Mouse (Mus musculus) ES-Bruce4 (cell line): ENCODE results near the gene Ss18l1. TPM values are rescaled to one million over a fixed set of nuclear protein-coding genes. Genes with fewer than 3 reads are reported as not detected.

Experiments
- H3K27ac ChIP-seq: 2 replicates; pipeline ENCODE4 v1.5.1; 2012; ENCODE audit warnings: low read length, inconsistent platforms; ENCODE audit not compliant: insufficient read depth
- H3K27me3 ChIP-seq: 2 replicates; pipeline ENCODE4 v1.6.1; 2012; ENCODE audit warnings: mild to moderate bottlenecking, low read length, inconsistent platforms; ENCODE audit not compliant: control insufficient read depth, poor library complexity, insufficient read depth, severe bottlenecking
- H3K36me3 ChIP-seq: 2 replicates; pipeline ENCODE4 v1.6.1; 2012; ENCODE audit warnings: inconsistent platforms, mild to moderate bottlenecking, low read length, moderate library complexity; ENCODE audit not compliant: control insufficient read depth, poor library complexity, insufficient read depth, severe bottlenecking
- H3K4me1 ChIP-seq: one replicate; pipeline ENCODE4 v1.8.1; 2011; ENCODE audit warnings: low read length; ENCODE audit not compliant: control insufficient read depth, insufficient read depth
- H3K4me3 ChIP-seq: 2 replicates; pipeline ENCODE4 v1.5.1; 2011; ENCODE audit warnings: low read depth, mild to moderate bottlenecking, low read length
- H3K9ac ChIP-seq: 2 replicates; pipeline ENCODE4 v1.6.1; 2012; ENCODE audit warnings: low read depth, mild to moderate bottlenecking, inconsistent platforms; ENCODE audit not compliant: poor library complexity, severe bottlenecking
- H3K9me3 ChIP-seq: replicated peaks from 2 replicates; pipeline ENCODE4 v1.6.1; 2012; ENCODE audit warnings: mild to moderate bottlenecking, low read length, inconsistent platforms; ENCODE audit not compliant: control insufficient read depth, poor library complexity, insufficient read depth, severe bottlenecking
- CTCF ChIP-seq: IDR thresholded peaks from one replicate; pipeline ENCODE4 v1.8.1; 2011; ENCODE audit warnings: low read depth, low read length
- EP300 ChIP-seq: IDR thresholded peaks from 2 replicates; pipeline ENCODE4 v1.6.1; 2011; ENCODE audit warnings: low read depth, low read length; ENCODE audit not compliant: insufficient read depth
- POLR2A ChIP-seq: IDR thresholded peaks from one replicate; pipeline ENCODE4 v1.8.1; 2011; ENCODE audit warnings: low read length; ENCODE audit not compliant: insufficient read depth
- polyA plus RNA-seq: library from polyadenylated mRNA; stranded (reverse); fragments of >200 nt; gene quantifications from 2 replicates; pipeline ENCODE4 v1.2.4, GENCODE M21; 2011; ENCODE audit warnings: low read depth; ENCODE audit not compliant: missing spikeins, insufficient read depth, insufficient read length

The Ss18l1 gene
- polyA plus RNA-seq, 1 experiment, result 5.1 TPM

- Histone ChIP-seq H3K4me1 (peaks cover 8% of the 10 kb centered on the region), H3K9me3 (no peaks in the 10 kb centered on the region), H3K36me3 (no peaks in the 10 kb centered on the region), H3K27ac (no peak overlapping the region), H3K27me3 (no peaks in the 10 kb centered on the region), H3K4me3 (no peak overlapping the region), H3K9ac (no peak overlapping the region)
- TF ChIP-seq EP300 (no peak), POLR2A (no peak), CTCF (no peak)
Measured at GRCm38 (mm10) chr2:180116741-180117484, 74.6 kb downstream of the Ss18l1 start.

- H3K4me1 ChIP-seq, result peaks cover 8% of the 10 kb centered on the region
- no peaks in the 10 kb centered on the region for H3K9me3 ChIP-seq
- no peak overlapping the region for H3K4me3 ChIP-seq
- no peak for TF ChIP-seq EP300
- no peak for TF ChIP-seq CTCF
- no peak for TF ChIP-seq POLR2A
- no peak overlapping the region for H3K27ac ChIP-seq
- H3K27me3 ChIP-seq, result no peaks in the 10 kb centered on the region
- H3K36me3 ChIP-seq, result no peaks in the 10 kb centered on the region
- no peak overlapping the region for H3K9ac ChIP-seq
Measured at GRCm38 (mm10) chr2:180117485-180118194, 75.3 kb downstream of the Ss18l1 start.

- H3K27me3 ChIP-seq, result no peaks in the 10 kb centered on the region
- H3K4me1 ChIP-seq, result peaks cover 8% of the 10 kb centered on the region
- H3K9me3 ChIP-seq, result no peaks in the 10 kb centered on the region
- H3K9ac ChIP-seq, result peak within 1 kb of the TSS; percentile 74
- H3K4me3 ChIP-seq, result peak within 1 kb of the TSS; percentile 71
- H3K36me3 ChIP-seq, result no peaks in the 10 kb centered on the region
- no peak for TF ChIP-seq EP300
- TF ChIP-seq CTCF, result no peak
- no peak for TF ChIP-seq POLR2A
- 0 out of 2 replicates have a peak within 1 kb of the TSS, but pooled peaks have one; percentile 7 for H3K27ac ChIP-seq
Measured at GRCm38 (mm10) chr2:180118661-180119438, 76.5 kb downstream of the Ss18l1 start, which contains the start of gene Osbpl2. Gene Osbpl2 (plus strand): TSS chr2:180119306.

Other genes with a start within 250 kb of the Ss18l1 start
- 22.4 and 26.4 TPM in 2 replicates for gene Taf4, start 65.9 kb upstream of the Ss18l1 start, polyA plus RNA-seq
- gene Lsm14b, start 17.5 kb upstream of the Ss18l1 start, polyA plus RNA-seq, result 55.6 and 59.8 TPM in 2 replicates
- 257 and 264 TPM in 2 replicates for gene Psma7, start 76 bp upstream of the Ss18l1 start, polyA plus RNA-seq
- 12.4 and 14.7 TPM in 2 replicates for gene Mtg2, start 28.1 kb downstream of the Ss18l1 start, polyA plus RNA-seq
- gene Hrh3, start 62.0 kb downstream of the Ss18l1 start, polyA plus RNA-seq, result 0.24 TPM in 1 of 2 replicates, not detected in the other
- gene Osbpl2, start 76.8 kb downstream of the Ss18l1 start, polyA plus RNA-seq, result 18.0 and 18.9 TPM in 2 replicates
- 50.0 and 54.3 TPM in 2 replicates for gene Adrm1, start 129.0 kb downstream of the Ss18l1 start, polyA plus RNA-seq
- 141 and 145 TPM in 2 replicates for gene Lama5, start 183.3 kb downstream of the Ss18l1 start, polyA plus RNA-seq
- gene Rps21, start 214.9 kb downstream of the Ss18l1 start, polyA plus RNA-seq, result 1,612 and 1,632 TPM in 2 replicates
- 13.2 and 14.5 TPM in 2 replicates for gene Cables2, start 231.0 kb downstream of the Ss18l1 start, polyA plus RNA-seq
- 1.7 and 1.8 TPM in 2 replicates for gene Rbbp8nl, start 247.4 kb downstream of the Ss18l1 start, polyA plus RNA-seq